Comparison of ENCODE assay signal across 26 mouse cellular contexts in genomic region chr3:36918322-36918721, GRCm38 (mm10).
"Had no signal": no experiment of that assay in that cellular context is flagged by ENCODE, and none has a peak within 500 bp of the region (broad histone marks: within the 10 kb centered on the region; RNA-seq: fewer than 3 reads in every experiment).

No protein-coding gene starts in this region.

- H3K4me2 ChIP-seq: heart, embryonic 12.5 days; hindbrain, embryonic 12.5 days; hindbrain, embryonic 14.5 days; intestine, embryonic 15.5 days; kidney, embryonic 15.5 days; limb, embryonic 13.5 days; limb, embryonic 15.5 days had no signal

- H3K36me3 ChIP-seq: intestine, embryonic 15.5 days had no signal

- ATAC-seq: forebrain, postnatal 0 days; hindbrain, embryonic 16.5 days; inflammation-experienced regulatory T-cells, adult 6 months; intestine, embryonic 15.5 days; intestine, postnatal 0 days had no signal

- DNase-seq: forebrain, postnatal 0 days; gastrocnemius, postnatal 14 days; gastrocnemius, postnatal 36 days; heart, adult 18-20 months; heart, postnatal 10 days; heart, postnatal 4 days; kidney, adult 2 months; kidney, adult 9 months; kidney, postnatal 14 days; kidney, postnatal 36 days; layer of hippocampus, adult 9-11 months; layer of hippocampus, postnatal 36 days; left cerebral cortex, postnatal 4 days had no signal

- H3K4me1 ChIP-seq: heart, embryonic 10.5 days; heart, embryonic 12.5 days; hindbrain, embryonic 10.5 days; hindbrain, embryonic 12.5 days; intestine, embryonic 15.5 days; kidney, embryonic 15.5 days; limb, embryonic 13.5 days; limb, embryonic 15.5 days had no signal

- H3K9ac ChIP-seq: forebrain, postnatal 0 days; heart, embryonic 12.5 days; hindbrain, embryonic 12.5 days; hindbrain, embryonic 14.5 days; intestine, embryonic 15.5 days; kidney, embryonic 15.5 days; limb, embryonic 13.5 days; limb, embryonic 15.5 days had no signal

- H3K27ac ChIP-seq: heart, embryonic 10.5 days; hindbrain, embryonic 10.5 days; hindbrain, embryonic 12.5 days; hindbrain, embryonic 14.5 days; intestine, embryonic 15.5 days; kidney, embryonic 15.5 days; kidney, postnatal 0 days; limb, embryonic 13.5 days; limb, embryonic 15.5 days had no signal

- H3K4me3 ChIP-seq: heart, embryonic 10.5 days; heart, embryonic 12.5 days; hindbrain, embryonic 10.5 days; hindbrain, embryonic 12.5 days; intestine, embryonic 15.5 days; kidney, embryonic 15.5 days; limb, embryonic 13.5 days; limb, embryonic 15.5 days had no signal

- H3K27me3 ChIP-seq: heart, embryonic 12.5 days; hindbrain, embryonic 12.5 days; intestine, embryonic 15.5 days; kidney, embryonic 15.5 days; limb, embryonic 13.5 days; limb, embryonic 15.5 days had no signal

- H3K9me3 ChIP-seq: heart, embryonic 10.5 days; heart, embryonic 12.5 days; hindbrain, embryonic 10.5 days; hindbrain, embryonic 12.5 days; intestine, embryonic 15.5 days; kidney, embryonic 15.5 days; limb, embryonic 13.5 days; limb, embryonic 15.5 days had no signal
